Mouse (Mus musculus) neural tube, embryonic 12.5 days (tissue): ENCODE measurements around the gene Thy1. TPM values are rescaled to one million over a fixed set of nuclear protein-coding genes. Genes with fewer than 3 reads are reported as not detected.

ENCODE experiments used
- ATAC-seq: fragments of 200-750 bp; cut with Nextera tagmentation; 2 replicates; pipeline ENCODE4 v1.8.0; 2017; ENCODE audit warnings: low read depth, mild to moderate bottlenecking, moderate TSS enrichment, moderate library complexity; ENCODE audit not compliant: low FRiP score
- H3K27ac ChIP-seq: fragments of 300-500 bp; sonication (generic); 2 replicates; pipeline ENCODE4 v1.5.1; 2016
- H3K27me3 ChIP-seq: fragments of 300-500 bp; sonication (generic); replicated peaks from 2 replicates; pipeline ENCODE4 v1.6.1; 2016; ENCODE audit warnings: mild to moderate bottlenecking
- H3K36me3 ChIP-seq: fragments of 300-500 bp; sonication (generic); 2 replicates; pipeline ENCODE4 v1.6.1; 2016; ENCODE audit warnings: mild to moderate bottlenecking
- H3K4me1 ChIP-seq: fragments of 300-500 bp; sonication (generic); 2 replicates; pipeline ENCODE4 v1.6.1; 2016
- H3K4me2 ChIP-seq: fragments of 300-500 bp; sonication (generic); replicated peaks from 2 replicates; pipeline ENCODE4 v1.6.1; 2016; ENCODE audit warnings: mild to moderate bottlenecking
- H3K4me3 ChIP-seq: fragments of 300-500 bp; sonication (generic); 2 replicates; pipeline ENCODE4 v1.5.1; 2016
- H3K9ac ChIP-seq: fragments of 300-500 bp; sonication (generic); 2 replicates; pipeline ENCODE4 v1.6.1; 2016; ENCODE audit warnings: mild to moderate bottlenecking
- H3K9me3 ChIP-seq: fragments of 300-500 bp; sonication (generic); 2 replicates; pipeline ENCODE4 v1.6.1; 2016; ENCODE audit warnings: mild to moderate bottlenecking
- WGBS: fragments of 180-500 bp; shearing (Covaris S2); methylation state at CpG from one replicate; pipeline ENCODE4 v1.1.7; 2016; 5-methylcytosine and 5-hydroxymethylcytosine counted together
- polyA plus RNA-seq: library from polyadenylated mRNA; unstranded; fragments of >200 nt; fragmentation: Nextera tagmentation; extraction: Ambion mirVana; gene quantifications from 2 replicates; pipeline ENCODE4 v1.2.1, GENCODE M21; 2016

Thy1 gene
- polyA plus RNA-seq, 1 experiment from 2014 or later, result 0.91 TPM

GRCm38 (mm10) chr9:44042396-44042680 lies 846 bp upstream of the Thy1 start:
- Histone ChIP-seq H3K9me3 (no peaks in the 10 kb centered on the region), H3K27ac (no peak overlapping the region), H3K9ac (no peak overlapping the region), H3K4me2 (no peak overlapping the region), H3K27me3 (peaks cover 45% of the 10 kb centered on the region), H3K4me1 (peaks cover 13% of the 10 kb centered on the region), H3K36me3 (no peaks in the 10 kb centered on the region), H3K4me3 (no peak overlapping the region)
- no peak for ATAC-seq
- WGBS, result 90% methylated on average over 1 of the region's 1 CpGs

- Histone ChIP-seq H3K4me2 (peak overlapping the region; percentile 65), H3K27me3 (peaks cover 45% of the 10 kb centered on the region), H3K4me1 (peaks cover 13% of the 10 kb centered on the region), H3K36me3 (no peaks in the 10 kb centered on the region), H3K9me3 (no peaks in the 10 kb centered on the region), H3K27ac (no peak overlapping the region), H3K4me3 (peak overlapping the region; percentile 36), H3K9ac (peak overlapping the region; percentile 44; the same call in 1 of the 2 replicates)
- no peak for ATAC-seq
- 3% methylated on average over 22 of the region's 23 CpGs for WGBS
Observed at GRCm38 (mm10) chr9:44043708-44044425, 683 bp downstream of the Thy1 start.

GRCm38 (mm10) chr9:44044426-44045157 lies 1.4 kb downstream of the Thy1 start:
- Histone ChIP-seq H3K4me1 (peaks cover 13% of the 10 kb centered on the region), H3K9ac (no peak overlapping the region), H3K9me3 (no peaks in the 10 kb centered on the region), H3K36me3 (no peaks in the 10 kb centered on the region), H3K4me2 (no peak overlapping the region), H3K4me3 (no peak overlapping the region), H3K27ac (no peak overlapping the region), H3K27me3 (peaks cover 45% of the 10 kb centered on the region)
- WGBS, result 42% methylated on average over 14 of the region's 14 CpGs
- no peak for ATAC-seq

- ATAC-seq, result no peak
- Histone ChIP-seq H3K9me3 (no peaks in the 10 kb centered on the region), H3K27me3 (peaks cover 45% of the 10 kb centered on the region), H3K9ac (no peak overlapping the region), H3K36me3 (no peaks in the 10 kb centered on the region), H3K27ac (no peak overlapping the region), H3K4me3 (no peak overlapping the region), H3K4me2 (no peak overlapping the region), H3K4me1 (peaks cover 13% of the 10 kb centered on the region)
- 81% methylated on average over 3 of the region's 3 CpGs for WGBS
Observed at GRCm38 (mm10) chr9:44045158-44045883, 2.1 kb downstream of the Thy1 start.

GRCm38 (mm10) chr9:44045884-44046272 lies 2.7 kb downstream of the Thy1 start:
- Histone ChIP-seq H3K4me3 (no peak overlapping the region), H3K36me3 (no peaks in the 10 kb centered on the region), H3K4me2 (no peak overlapping the region), H3K27ac (no peak overlapping the region), H3K27me3 (peaks cover 44% of the 10 kb centered on the region), H3K4me1 (peaks cover 13% of the 10 kb centered on the region), H3K9ac (no peak overlapping the region), H3K9me3 (no peaks in the 10 kb centered on the region)
- WGBS, result 88% methylated on average over 5 of the region's 5 CpGs
- no peak for ATAC-seq

GRCm38 (mm10) chr9:44046426-44046825 lies 3.2 kb downstream of the Thy1 start:
- Histone ChIP-seq H3K4me1 (peaks cover 13% of the 10 kb centered on the region), H3K27me3 (peaks cover 40% of the 10 kb centered on the region), H3K4me2 (no peak overlapping the region), H3K4me3 (no peak overlapping the region), H3K9ac (no peak overlapping the region), H3K27ac (no peak overlapping the region), H3K36me3 (no peaks in the 10 kb centered on the region), H3K9me3 (no peaks in the 10 kb centered on the region)
- 90% methylated on average over 12 of the region's 12 CpGs for whole genome bisulfite sequencing
- no peak for ATAC-seq

- no peaks in the 10 kb centered on the region for H3K36me3 ChIP-seq
- peaks cover 13% of the 10 kb centered on the region for H3K4me1 ChIP-seq
- 87% methylated on average over 6 of the region's 6 CpGs for WGBS
- H3K9me3 ChIP-seq, result no peaks in the 10 kb centered on the region
- no peak overlapping the region for H3K4me2 ChIP-seq
- no peak for ATAC-seq
- H3K27me3 ChIP-seq, result peaks cover 35% of the 10 kb centered on the region
- H3K4me3 ChIP-seq, result no peak overlapping the region
- no peak overlapping the region for H3K9ac ChIP-seq
- H3K27ac ChIP-seq, result no peak overlapping the region
Observed at GRCm38 (mm10) chr9:44047071-44047470, 3.9 kb downstream of the Thy1 start.

- no peaks in the 10 kb centered on the region for H3K9me3 ChIP-seq
- H3K4me3 ChIP-seq, result no peak overlapping the region
- no peak for ATAC-seq
- no peak overlapping the region for H3K27ac ChIP-seq
- H3K4me1 ChIP-seq, result peaks cover 12% of the 10 kb centered on the region
- H3K27me3 ChIP-seq, result peaks cover 29% of the 10 kb centered on the region
- 86% methylated on average over 14 of the region's 14 CpGs for WGBS
- no peaks in the 10 kb centered on the region for H3K36me3 ChIP-seq
- H3K9ac ChIP-seq, result no peak overlapping the region
- no peak overlapping the region for H3K4me2 ChIP-seq
Observed at GRCm38 (mm10) chr9:44047571-44048490, 4.6 kb downstream of the Thy1 start.

- Histone ChIP-seq H3K27ac (no peak overlapping the region), H3K9ac (no peak overlapping the region), H3K4me2 (no peak overlapping the region), H3K9me3 (no peaks in the 10 kb centered on the region), H3K36me3 (no peaks in the 10 kb centered on the region), H3K4me3 (no peak overlapping the region), H3K4me1 (peaks cover 3% of the 10 kb centered on the region), H3K27me3 (peaks cover 19% of the 10 kb centered on the region)
- 81% methylated on average over 15 of the region's 15 CpGs for WGBS
- no peak for ATAC-seq
Observed at GRCm38 (mm10) chr9:44048541-44049380, 5.6 kb downstream of the Thy1 start.

GRCm38 (mm10) chr9:44049381-44050165 lies 6.4 kb downstream of the Thy1 start:
- Histone ChIP-seq H3K4me1 (no peaks in the 10 kb centered on the region), H3K4me2 (no peak overlapping the region), H3K9me3 (no peaks in the 10 kb centered on the region), H3K36me3 (no peaks in the 10 kb centered on the region), H3K27ac (no peak overlapping the region), H3K9ac (no peak overlapping the region), H3K4me3 (no peak overlapping the region), H3K27me3 (peaks cover 11% of the 10 kb centered on the region)
- WGBS, result 91% methylated on average over 8 of the region's 8 CpGs
- no peak for ATAC-seq
